Mouse (Mus musculus) common myeloid progenitor, adult 5-6 weeks (primary cell): ENCODE measurements around the gene Samd13. TPM values are rescaled to one million over a fixed set of nuclear protein-coding genes. Genes with fewer than 3 reads are reported as not detected.
A peak's percentile ranks its signal among the peaks of the same experiment; 100 is the strongest.

Experiments used
- ATAC-seq: replicated peaks from 2 replicates; pipeline ENCODE4 v1.8.0; 2016; ENCODE audit warnings: low read depth, mild to moderate bottlenecking, moderate TSS enrichment, inconsistent platforms; ENCODE audit not compliant: poor library complexity, severe bottlenecking
- total RNA-seq: library from RNA; stranded (forward); fragments of 200-1000, 187-1606 nt; gene quantifications from 2 replicates; pipeline ENCODE4 v1.2.3, GENCODE M21; 2017

Samd13 gene
- total RNA-seq, 1 experiment from 2014 or later: 1.7 TPM

- ATAC-seq: no peak
Measured at GRCm38 (mm10) chr3:146620101-146620500, 65.3 kb downstream of the Samd13 start.

GRCm38 (mm10) chr3:146618357-146618756 lies 67.0 kb downstream of the Samd13 start:
- ATAC-seq: no peak

- no peak for ATAC-seq
Measured at GRCm38 (mm10) chr3:146617946-146618345, 67.4 kb downstream of the Samd13 start.

GRCm38 (mm10) chr3:146616533-146617283 lies 68.7 kb downstream of the Samd13 start:
- ATAC-seq: peak; percentile 85

- ATAC-seq: no peak
Measured at GRCm38 (mm10) chr3:146615496-146615895, 69.9 kb downstream of the Samd13 start, which contains the start of gene Dnase2b. Dnase2b (minus strand) TSS chr3:146615596.

- ATAC-seq: no peak
Measured at GRCm38 (mm10) chr3:146611821-146612220, 73.6 kb downstream of the Samd13 start.

GRCm38 (mm10) chr3:146611261-146611660 lies 74.1 kb downstream of the Samd13 start:
- ATAC-seq: no peak

GRCm38 (mm10) chr3:146610322-146610721 lies 75.1 kb downstream of the Samd13 start:
- ATAC-seq: no peak

- peak; percentile 40 for ATAC-seq
Measured at GRCm38 (mm10) chr3:146607368-146607767, 78.0 kb downstream of the Samd13 start.

GRCm38 (mm10) chr3:146604647-146605046 lies 80.7 kb downstream of the Samd13 start:
- no peak for ATAC-seq

GRCm38 (mm10) chr3:146602531-146602930 lies 82.9 kb downstream of the Samd13 start:
- no peak for ATAC-seq

- peak; percentile 52; the same call in 1 of the 2 replicates for ATAC-seq
Measured at GRCm38 (mm10) chr3:146601205-146601604, 84.2 kb downstream of the Samd13 start.

- ATAC-seq: no peak
Measured at GRCm38 (mm10) chr3:146599198-146599900, 86.0 kb downstream of the Samd13 start.

- no peak for ATAC-seq
Measured at GRCm38 (mm10) chr3:146598411-146598810, 87.0 kb downstream of the Samd13 start.

GRCm38 (mm10) chr3:146596864-146597263 lies 88.5 kb downstream of the Samd13 start:
- ATAC-seq: no peak

- no peak for ATAC-seq
Measured at GRCm38 (mm10) chr3:146596387-146596786, 89.0 kb downstream of the Samd13 start.

- no peak for ATAC-seq
Measured at GRCm38 (mm10) chr3:146595440-146595839, 90.0 kb downstream of the Samd13 start.
